Mouse (Mus musculus): Measurements from ENCODE around the gene Gm3402.
"Not testable (repeated sequence)": the region's sequence is repeated elsewhere in the genome, so short reads cannot be mapped to it uniquely, and the experiment has no call there.

The Gm3402 gene

DNA sequence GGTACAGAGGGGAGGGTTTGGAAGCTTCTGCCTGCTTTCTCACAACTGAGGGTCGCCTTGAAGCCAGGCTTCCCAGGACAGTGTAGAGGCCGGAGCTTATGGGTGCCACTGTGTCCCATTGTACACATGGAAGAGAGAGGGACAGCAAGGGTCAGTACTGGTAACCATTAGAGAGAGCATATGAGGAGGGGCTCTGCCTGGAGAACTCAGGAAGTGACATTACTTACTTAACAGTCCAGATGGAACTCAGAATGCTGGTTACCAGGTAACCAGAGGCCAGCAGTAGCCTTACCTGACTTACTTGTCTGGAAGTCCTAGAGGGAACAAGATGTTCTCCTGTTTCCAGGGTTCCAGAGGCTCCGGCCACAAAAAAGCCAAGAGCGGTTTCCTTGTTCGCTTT, at the start of gene Gm3402:
Gene Gm3402, plus strand, starts transcription at position 301 of the 400 bp plus-strand sequence.
- DNase-seq (ENCODE audit: low spot score): not testable (repeated sequence)

- DNase-seq (ENCODE audit: low spot score): no peak
Measured at GRCm38 (mm10) chr5:146466663-146467062, 47.3 kb upstream of the Gm3402 start.

GRCm38 (mm10) chr5:146468311-146468710, 45.6 kb upstream of the Gm3402 start:
- no peak for DNase-seq (ENCODE audit: low spot score)

GRCm38 (mm10) chr5:146470821-146471220, 43.1 kb upstream of the Gm3402 start:
- DNase-seq (ENCODE audit: low spot score): no peak

DNA sequence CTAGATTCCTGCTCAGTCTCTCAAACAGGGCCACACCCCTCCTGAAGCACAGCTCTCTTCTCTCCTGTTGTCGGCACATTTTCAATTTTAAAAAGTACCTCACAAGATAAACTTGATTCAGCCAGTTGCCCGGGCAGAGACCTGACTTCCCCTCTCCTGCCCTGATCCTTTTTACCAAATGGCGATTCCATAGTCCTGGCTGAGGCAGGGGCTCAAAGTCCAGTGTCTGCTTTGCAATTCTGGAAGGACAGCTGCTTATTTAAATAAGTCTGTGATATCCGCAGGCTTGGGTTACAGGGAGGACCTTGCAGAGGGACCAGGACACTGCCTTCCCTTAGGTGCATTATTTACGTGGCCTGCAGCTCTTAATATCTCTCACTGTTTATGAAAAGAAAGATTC, 42.6 kb upstream of the Gm3402 start:
- DNase-seq (ENCODE audit: low spot score): no peak

- no peak for DNase-seq (ENCODE audit: low spot score)
Measured at GRCm38 (mm10) chr5:146471821-146472220, 42.1 kb upstream of the Gm3402 start.

GRCm38 (mm10) chr5:146479564-146479963, 34.4 kb upstream of the Gm3402 start:
- DNase-seq (ENCODE audit: low spot score): peak; percentile 30

DNA sequence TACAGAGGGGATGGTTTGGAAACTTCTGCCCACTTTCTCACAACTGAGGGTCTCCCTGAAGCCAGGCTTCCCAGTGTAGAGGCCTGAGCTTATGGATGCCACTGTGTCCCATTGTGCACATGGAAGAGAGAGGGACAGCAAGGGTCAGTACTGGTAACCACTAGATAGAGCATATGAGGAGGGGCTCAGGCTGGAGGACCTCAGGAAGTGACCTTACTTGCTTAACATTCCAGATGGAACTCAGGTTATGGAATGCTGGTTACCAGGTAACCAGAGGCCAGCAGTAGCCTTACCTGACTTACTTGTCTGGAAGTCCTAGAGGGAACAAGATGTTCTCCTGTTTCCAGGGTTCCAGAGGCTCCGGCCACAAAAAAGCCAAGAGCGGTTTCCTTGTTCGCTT, 32.3 kb upstream of the Gm3402 start, which contains the start of gene Gm6408:
Gene Gm6408, plus strand, starts transcription at position 301 of the 400 bp plus-strand sequence.
- not testable (repeated sequence) for DNase-seq (ENCODE audit: low spot score)

DNA sequence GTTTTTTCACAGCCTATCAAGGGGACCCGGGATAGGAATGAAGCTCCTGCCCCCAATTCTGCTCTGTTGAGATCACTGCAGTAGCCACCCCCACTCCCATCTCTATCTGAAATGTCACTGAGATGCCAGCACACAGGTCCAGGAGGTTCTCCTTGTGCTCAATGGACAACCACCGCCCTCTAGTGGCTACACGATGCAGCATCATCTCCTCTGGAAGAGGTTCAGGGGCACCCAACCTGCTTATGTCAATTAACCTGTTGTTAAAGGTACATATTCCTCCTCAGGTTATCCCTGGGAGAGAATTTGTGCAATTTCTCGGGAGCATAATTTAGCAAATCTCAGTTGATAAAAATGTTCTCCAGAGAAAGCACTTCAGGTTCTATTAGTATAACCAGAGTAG, 25.0 kb upstream of the Gm3402 start:
- not testable (repeated sequence) for DNase-seq (ENCODE audit: low spot score)

GRCm38 (mm10) chr5:146491063-146491462, 22.9 kb upstream of the Gm3402 start, which contains the start of gene Gm6370:
Gene Gm6370, plus strand, starts transcription at chr5:146491363.
- not testable (repeated sequence) for DNase-seq (ENCODE audit: low spot score)

- DNase-seq (ENCODE audit: low spot score): not testable (repeated sequence)
Measured at GRCm38 (mm10) chr5:146502099-146502498, 11.8 kb upstream of the Gm3402 start, which contains the start of gene 4930449I24Rik. Gene 4930449I24Rik, plus strand, starts transcription at chr5:146502399.

DNA sequence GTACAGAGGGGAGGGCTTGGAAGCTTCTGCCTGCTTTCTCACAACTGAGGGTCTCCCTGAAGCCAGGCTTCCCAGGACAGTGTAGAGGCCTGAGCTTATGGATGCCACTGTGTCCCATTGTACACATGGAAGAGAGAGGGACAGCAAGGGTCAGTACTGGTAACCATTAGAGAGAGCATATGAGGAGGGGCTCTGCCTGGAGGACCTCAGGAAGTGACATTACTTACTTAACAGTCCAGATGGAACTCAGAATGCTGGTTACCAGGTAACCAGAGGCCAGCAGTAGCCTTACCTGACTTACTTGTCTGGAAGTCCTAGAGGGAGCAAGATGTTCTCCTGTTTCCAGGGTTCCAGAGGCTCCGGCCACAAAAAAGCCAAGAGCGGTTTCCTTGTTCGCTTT, 11.6 kb downstream of the Gm3402 start, which contains the start of gene Gm3404:
Gene Gm3404, plus strand, starts transcription at position 301 of the 400 bp plus-strand sequence.
- not testable (repeated sequence) for DNase-seq (ENCODE audit: low spot score)

DNA sequence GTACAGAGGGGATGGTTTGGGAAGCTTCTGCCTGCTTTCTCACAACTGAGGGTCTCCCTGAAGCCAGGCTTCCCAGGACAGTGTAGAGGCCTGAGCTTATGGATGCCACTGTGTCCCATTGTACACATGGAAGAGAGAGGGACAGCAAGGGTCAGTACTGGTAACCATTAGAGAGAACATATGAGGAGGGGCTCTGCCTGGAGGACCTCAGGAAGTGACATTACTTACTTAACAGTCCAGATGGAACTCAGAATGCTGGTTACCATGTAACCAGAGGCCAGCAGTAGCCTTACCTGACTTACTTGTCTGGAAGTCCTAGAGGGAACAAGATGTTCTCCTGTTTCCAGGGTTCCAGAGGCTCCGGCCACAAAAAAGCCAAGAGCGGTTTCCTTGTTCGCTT, 23.4 kb downstream of the Gm3402 start, which contains the start of gene Gm3409:
Gene Gm3409, plus strand, starts transcription at position 301 of the 400 bp plus-strand sequence.
- not testable (repeated sequence) for DNase-seq (ENCODE audit: low spot score)

GRCm38 (mm10) chr5:146555836-146556235, 41.9 kb downstream of the Gm3402 start, which contains the start of gene Gm3415:
Gene Gm3415, plus strand, starts transcription at chr5:146556136.
- not testable (repeated sequence) for DNase-seq (ENCODE audit: low spot score)

DNA sequence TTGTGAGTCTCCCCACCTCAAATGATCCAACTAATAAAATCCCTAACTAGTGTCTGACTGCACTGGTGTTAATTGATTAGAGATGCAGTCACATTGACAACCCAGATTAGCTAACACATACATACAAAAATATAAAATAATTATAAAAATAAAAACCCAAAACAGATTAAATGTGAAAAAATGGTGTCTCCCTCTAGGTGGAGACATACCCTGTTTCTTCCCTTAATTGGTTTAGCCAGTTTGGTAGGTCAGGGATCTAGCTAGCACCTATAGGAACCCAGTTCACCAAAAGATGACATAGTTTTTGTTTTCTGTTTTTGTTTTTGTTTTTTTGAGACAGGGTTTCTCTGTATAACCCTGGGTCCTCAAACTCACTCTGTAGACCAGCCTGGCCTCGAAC, 50.3 kb downstream of the Gm3402 start:
- no peak for DNase-seq (ENCODE audit: low spot score)
